Mouse (Mus musculus): ENCODE results near the gene Fga. TPM values are rescaled to one million over a fixed set of nuclear protein-coding genes. Genes with fewer than 3 reads are reported as not detected.
A peak's percentile ranks its signal among the peaks of the same experiment; 100 is the strongest.

Gene Fga
- total and polyA plus RNA-seq, 3 experiments, result not detected

DNA sequence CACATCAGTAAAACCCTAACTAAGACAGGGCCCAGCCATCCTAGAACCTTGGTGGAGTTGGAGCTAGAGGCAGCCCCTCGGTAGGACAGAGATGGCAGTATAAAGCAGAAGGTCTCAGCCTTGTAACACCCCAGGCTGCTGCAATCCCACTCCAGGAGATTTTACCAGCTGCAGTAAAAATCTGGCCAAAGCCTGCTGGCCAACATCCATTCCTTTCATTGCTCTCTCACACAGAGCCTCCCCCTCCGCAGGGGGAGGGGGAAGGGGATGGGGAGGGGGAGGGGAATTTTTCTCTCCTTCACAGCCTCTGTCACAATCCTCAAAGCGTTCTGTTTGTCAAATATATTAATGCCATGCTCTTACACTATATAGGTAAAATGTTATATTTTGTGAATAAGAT is 50.7 kb downstream of the Fga start:
- DNase-seq (ENCODE audit: low read depth, low spot score), result no peak
- H3K9ac ChIP-seq (ENCODE audit: control insufficient read depth, low read depth, low read length, poor library complexity, severe bottlenecking), result no peak overlapping the region
- no peaks in the 10 kb centered on the region; a peak in 1 of 4 replicates for H3K36me3 ChIP-seq (ENCODE audit: control insufficient read depth in 1 of 2, insufficient read depth in 2 of 2, low read length in 2 of 2)
- TF ChIP-seq ZNF384 (IDR thresholded peaks at IDR 0.05; ENCODE audit: low read depth, low read length) (no peak), HCFC1 (IDR thresholded peaks at IDR 0.05; ENCODE audit: low read depth, low read length) (no peak), POLR2AphosphoS5 (IDR thresholded peaks at IDR 0.05; ENCODE audit: borderline replicate concordance, low read depth, low read length) (no peak), ZKSCAN1 (IDR thresholded peaks at IDR 0.05; ENCODE audit: low read depth, low read length) (no peak), RAD21 (IDR thresholded peaks at IDR 0.05; ENCODE audit: low read depth, low read length) (no peak), CTCF (IDR thresholded peaks at IDR 0.05 in 2 of 3, conservative IDR thresholded peaks at IDR 0.05 in 1 of 3; ENCODE audit: control insufficient read depth in 1 of 3, insufficient read depth in 1 of 3, low read depth in 2 of 3, low read length in 3 of 3, poor library complexity in 1 of 3, severe bottlenecking in 1 of 3) (no peak), USF1 (IDR thresholded peaks at IDR 0.05; ENCODE audit: low read depth, low read length) (no peak), MAX (IDR thresholded peaks at IDR 0.05; ENCODE audit: low read length) (no peak)
- H3K9me3 ChIP-seq (replicated peaks; ENCODE audit: insufficient read depth, low read length), result no peaks in the 10 kb centered on the region
- no peaks in the 10 kb centered on the region for H3K79me2 ChIP-seq (ENCODE audit: control insufficient read depth, insufficient read depth, low read length, poor library complexity)
- peaks cover 0 to 5% of the 10 kb centered on the region in 2 experiments; a peak in 1 of 4 replicates for H3K4me1 ChIP-seq (ENCODE audit: control insufficient read depth in 1 of 2, insufficient read depth in 2 of 2, low read length in 2 of 2)
- no peak overlapping the region for H3K27ac ChIP-seq (ENCODE audit: control insufficient read depth, low read depth, low read length)
- H3K27me3 ChIP-seq (ENCODE audit: control insufficient read depth in 1 of 2, insufficient read depth in 2 of 2, low read length in 2 of 2), result no peaks in the 10 kb centered on the region
- H3K4me3 ChIP-seq (ENCODE audit: control insufficient read depth in 1 of 2, insufficient read depth in 1 of 2, low read depth in 2 of 2, low read length in 2 of 2), result no peak overlapping the region

DNA sequence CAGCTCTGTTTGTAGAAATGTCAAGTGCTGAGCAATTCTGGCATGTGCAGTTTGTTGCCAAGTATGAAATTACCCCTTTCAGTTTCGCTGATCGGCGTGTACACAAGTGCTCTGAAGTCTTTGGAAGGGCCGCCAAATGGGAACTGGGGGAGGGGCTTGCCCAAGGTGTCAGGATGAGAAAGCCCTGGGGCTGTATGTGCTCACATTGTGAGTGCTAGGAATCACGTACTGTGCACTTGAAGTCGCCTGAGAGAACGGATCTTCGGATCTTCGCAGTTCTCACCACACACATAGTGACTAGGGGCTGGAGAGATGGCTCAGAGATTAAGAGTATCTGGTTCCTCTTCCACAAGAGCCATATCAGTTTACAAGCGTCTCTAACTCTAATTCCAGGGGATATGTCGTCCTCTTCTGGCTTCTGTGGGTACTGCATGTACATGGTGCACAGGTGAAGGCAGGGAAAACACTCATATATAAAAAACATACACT is 54.7 kb downstream of the Fga start:
- H3K9me3 ChIP-seq (replicated peaks; ENCODE audit: insufficient read depth, low read length), result no peaks in the 10 kb centered on the region
- H3K36me3 ChIP-seq (ENCODE audit: control insufficient read depth in 1 of 2, insufficient read depth in 2 of 2, low read length in 2 of 2), result no peaks in the 10 kb centered on the region; a peak in 1 of 4 replicates
- peak overlapping the region; percentile 18 to 46; a peak in 3 of 4 replicates for H3K4me3 ChIP-seq (ENCODE audit: control insufficient read depth in 1 of 2, insufficient read depth in 1 of 2, low read depth in 2 of 2, low read length in 2 of 2)
- DNase-seq (ENCODE audit: low read depth, low spot score), result peak; percentile 78
- H3K79me2 ChIP-seq (ENCODE audit: control insufficient read depth, insufficient read depth, low read length, poor library complexity), result no peaks in the 10 kb centered on the region
- peaks cover 0 to 5% of the 10 kb centered on the region in 2 experiments; a peak in 1 of 4 replicates for H3K4me1 ChIP-seq (ENCODE audit: control insufficient read depth in 1 of 2, insufficient read depth in 2 of 2, low read length in 2 of 2)
- no peak overlapping the region for H3K9ac ChIP-seq (ENCODE audit: control insufficient read depth, low read depth, low read length, poor library complexity, severe bottlenecking)
- H3K27me3 ChIP-seq (ENCODE audit: control insufficient read depth in 1 of 2, insufficient read depth in 2 of 2, low read length in 2 of 2), result no peaks in the 10 kb centered on the region; a peak in 1 of 4 replicates
- no peak overlapping the region for H3K27ac ChIP-seq (ENCODE audit: control insufficient read depth, low read depth, low read length)
- TF ChIP-seq GABPA (IDR thresholded peaks at IDR 0.05; ENCODE audit: low read depth, low read length) (no peak), MXI1 (IDR thresholded peaks at IDR 0.05; ENCODE audit: low read depth, low read length) (0 out of 2 replicates have a peak, but pooled peaks have one; percentile 34), USF2 (IDR thresholded peaks at IDR 0.05; ENCODE audit: borderline replicate concordance in 1 of 2, insufficient read depth in 1 of 2, low read depth in 1 of 2, low read length in 2 of 2) (no peak), USF1 (IDR thresholded peaks at IDR 0.05; ENCODE audit: low read depth, low read length) (no peak), GATA1 (IDR thresholded peaks at IDR 0.05; ENCODE audit: low read depth, low read length) (peak; percentile 84), JUND (IDR thresholded peaks at IDR 0.05; ENCODE audit: low read depth, low read length) (no peak), ETS1 (IDR thresholded peaks at IDR 0.05; ENCODE audit: low read depth, low read length) (0 out of 2 replicates have a peak, but pooled peaks have one; percentile 43), ZNF384 (IDR thresholded peaks at IDR 0.05; ENCODE audit: low read depth, low read length) (0 out of 2 replicates have a peak, but pooled peaks have one; percentile 15), POLR2AphosphoS5 (IDR thresholded peaks at IDR 0.05; ENCODE audit: borderline replicate concordance, low read depth, low read length) (no peak), RAD21 (IDR thresholded peaks at IDR 0.05; ENCODE audit: low read depth, low read length) (peak; percentile 92), TCF12 (IDR thresholded peaks at IDR 0.05; ENCODE audit: low read depth, low read length) (no peak), HCFC1 (IDR thresholded peaks at IDR 0.05; ENCODE audit: low read depth, low read length) (0 out of 2 replicates have a peak, but pooled peaks have one; percentile 37), CHD1 (IDR thresholded peaks at IDR 0.05; ENCODE audit: low read depth, low read length) (no peak), ZC3H11A (IDR thresholded peaks at IDR 0.05; ENCODE audit: low read depth, low read length) (peak; percentile 66), MAZ (IDR thresholded peaks at IDR 0.05; ENCODE audit: low read depth, low read length) (no peak), MYB (IDR thresholded peaks at IDR 0.05; ENCODE audit: low read depth, low read length) (no peak), BHLHE40 (IDR thresholded peaks at IDR 0.05; ENCODE audit: borderline replicate concordance, low read depth, low read length) (no peak), EP300 (IDR thresholded peaks at IDR 0.05; ENCODE audit: low read depth in 1 of 2, low read length in 2 of 2) (peak in 1 of 2 experiments; percentile 67; a peak in 2 of 4 replicates), UBTF (IDR thresholded peaks at IDR 0.05; ENCODE audit: borderline replicate concordance, insufficient read depth, low read depth, low read length) (no peak), MAX (IDR thresholded peaks at IDR 0.05; ENCODE audit: low read length) (peak; percentile 70), TBP (IDR thresholded peaks at IDR 0.05; ENCODE audit: low read depth, low read length) (0 out of 2 replicates have a peak, but pooled peaks have one; percentile 30), SMC3 (IDR thresholded peaks at IDR 0.05; ENCODE audit: low read depth, low read length) (peak; percentile 81), TAL1 (IDR thresholded peaks at IDR 0.05; ENCODE audit: low read length) (no peak), CHD2 (IDR thresholded peaks at IDR 0.05; ENCODE audit: low read length) (no peak), MEF2A (IDR thresholded peaks at IDR 0.05; ENCODE audit: extremely low read depth, insufficient replicate concordance, low read depth, low read length, poor library complexity, severe bottlenecking) (no peak), ZMIZ1 (IDR thresholded peaks at IDR 0.05; ENCODE audit: low read depth, low read length) (no peak), SIN3A (IDR thresholded peaks at IDR 0.05; ENCODE audit: low read length) (peak; percentile 45; the same call in 1 of the 2 replicates)

All from MEL (cell line).